Mouse (Mus musculus): ENCODE data around the gene Leo1. TPM values are rescaled to one million over a fixed set of nuclear protein-coding genes. Genes with fewer than 3 reads are reported as not detected.

The Leo1 gene
- total RNA-seq, 1 experiment = 66.2 TPM

- Histone ChIP-seq H3K9ac (ENCODE audit: insufficient read depth, low read depth, low read length, poor library complexity, severe bottlenecking) (peak overlapping the region; percentile 85), H3K27ac (ENCODE audit: insufficient read depth, low read depth, low read length, poor library complexity, severe bottlenecking) (peak overlapping the region; percentile 41; the same call in 1 of the 2 replicates)
- DNase-seq (ENCODE audit: low read depth, low spot score) = peak; percentile 89
Measured at GRCm38 (mm10) chr9:75468297-75468696, 27.0 kb downstream of the Leo1 start.

DNA sequence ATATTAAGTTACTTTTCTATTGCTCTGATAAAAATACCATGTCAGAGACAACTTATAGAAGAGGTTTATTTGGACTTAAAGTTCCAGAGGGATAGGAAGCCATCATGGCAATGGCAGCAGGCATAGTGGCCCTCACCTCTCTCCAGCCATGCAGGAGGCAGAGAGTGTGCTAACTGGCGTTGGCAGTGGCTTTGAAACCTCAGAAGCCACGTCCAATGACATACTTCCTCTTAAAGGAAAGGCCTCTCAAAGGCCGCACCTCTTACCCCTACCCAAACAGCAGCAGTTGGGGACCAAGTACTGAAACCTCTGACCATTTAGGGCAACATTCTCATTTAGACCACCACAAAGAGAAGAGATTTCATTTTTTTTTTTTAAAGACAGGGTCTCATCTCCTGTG, 35.9 kb downstream of the Leo1 start:
- Histone ChIP-seq H3K9me3 (ENCODE audit: control insufficient read depth, insufficient read depth, low read depth, low read length) (no peaks in the 10 kb centered on the region), H3K4me1 (ENCODE audit: control insufficient read depth in 2 of 2, insufficient read depth in 2 of 2, low read length in 2 of 2, poor library complexity in 1 of 2) (peaks cover 0 to 6% of the 10 kb centered on the region in 2 experiments; a peak in 2 of 4 replicates), H3K4me3 (ENCODE audit: insufficient read depth in 1 of 2, low read depth in 1 of 2, low read length in 2 of 2, poor library complexity in 1 of 2, severe bottlenecking in 1 of 2) (no peak overlapping the region), H3K36me3 (ENCODE audit: control insufficient read depth, insufficient read depth, low read length, poor library complexity, severe bottlenecking) (peaks cover 3% of the 10 kb centered on the region; the same call in 1 of the 2 replicates), H3K27ac (ENCODE audit: insufficient read depth, low read depth, low read length, poor library complexity, severe bottlenecking) (no peak overlapping the region), H3K9ac (ENCODE audit: insufficient read depth, low read depth, low read length, poor library complexity, severe bottlenecking) (no peak overlapping the region)
- TF ChIP-seq ZNF384 (IDR thresholded peaks at IDR 0.05; ENCODE audit: low read depth, low read length) (no peak), MAFK (IDR thresholded peaks at IDR 0.05; ENCODE audit: insufficient read depth, low read depth, low read length) (no peak), HCFC1 (IDR thresholded peaks at IDR 0.05; ENCODE audit: borderline replicate concordance, insufficient read depth, low read length) (no peak), ZC3H11A (IDR thresholded peaks at IDR 0.05; ENCODE audit: borderline replicate concordance, low read depth, low read length) (no peak), CHD2 (IDR thresholded peaks at IDR 0.05; ENCODE audit: low read depth, low read length) (no peak)
- DNase-seq (ENCODE audit: low read depth, low spot score) = no peak
- in situ Hi-C loops (cut with MboI; ENCODE audit: low sequenced_read_pairs in 2 of 2, unreplicated experiment in 2 of 2) = no loop called here

More at GRCm38 (mm10) chr9:75468297-75468696, 27.0 kb downstream of the Leo1 start:
- H3K4me3 ChIP-seq (ENCODE audit: insufficient read depth in 1 of 2, low read depth in 1 of 2, low read length in 2 of 2, poor library complexity in 1 of 2, severe bottlenecking in 1 of 2) = peak overlapping the region; percentile 66 to 82
- H3K9me3 ChIP-seq (ENCODE audit: control insufficient read depth, insufficient read depth, low read depth, low read length) = no peaks in the 10 kb centered on the region
- peaks cover 19% of the 10 kb centered on the region for H3K36me3 ChIP-seq (ENCODE audit: control insufficient read depth, insufficient read depth, low read length, poor library complexity, severe bottlenecking)
- TF ChIP-seq HCFC1 (IDR thresholded peaks at IDR 0.05; ENCODE audit: borderline replicate concordance, insufficient read depth, low read length) (peak; percentile 83; the same call in 1 of the 2 replicates), ZNF384 (IDR thresholded peaks at IDR 0.05; ENCODE audit: low read depth, low read length) (no peak)
- in situ Hi-C loops (cut with MboI; ENCODE audit: low sequenced_read_pairs in 2 of 2, unreplicated experiment in 2 of 2) = no loop called here
- peaks cover 4 to 12% of the 10 kb centered on the region in 2 experiments for H3K4me1 ChIP-seq (ENCODE audit: control insufficient read depth in 2 of 2, insufficient read depth in 2 of 2, low read length in 2 of 2, poor library complexity in 1 of 2)

DNA sequence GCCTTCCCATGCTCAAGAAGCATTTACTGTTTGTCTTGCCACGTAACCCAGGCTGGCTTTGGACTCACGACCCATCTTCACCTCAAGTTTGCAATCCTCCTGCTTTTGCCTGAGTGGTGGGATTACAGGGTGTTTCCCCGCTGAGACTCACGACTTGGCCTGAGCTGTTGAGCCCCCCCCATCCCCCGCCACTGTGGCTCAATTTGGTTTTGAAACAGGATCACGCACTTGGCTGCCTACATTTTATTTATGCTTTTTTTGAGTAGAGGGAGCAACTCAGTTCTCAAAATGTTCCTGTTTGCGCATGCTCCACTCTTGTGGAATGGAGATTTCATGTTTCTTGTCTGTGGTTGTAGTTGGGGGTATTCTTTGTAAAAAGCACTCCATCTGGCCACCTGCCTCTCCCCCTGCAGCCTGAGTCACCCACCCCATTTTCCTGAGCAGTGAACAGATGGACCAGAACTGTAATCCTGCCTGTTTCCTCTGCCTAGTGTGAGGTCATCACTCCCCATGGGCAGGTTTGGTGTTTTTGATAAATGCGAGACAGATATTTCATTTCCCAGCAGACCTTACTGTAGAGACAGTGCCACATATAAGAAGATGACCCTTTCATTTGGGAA, 37.9 kb downstream of the Leo1 start:
- no peaks in the 10 kb centered on the region for H3K9me3 ChIP-seq (ENCODE audit: control insufficient read depth, insufficient read depth, low read depth, low read length)
- no peak for DNase-seq (ENCODE audit: low read depth, low spot score)
- TF ChIP-seq HCFC1 (IDR thresholded peaks at IDR 0.05; ENCODE audit: borderline replicate concordance, insufficient read depth, low read length) = no peak
- no peak for TF ChIP-seq ZC3H11A (IDR thresholded peaks at IDR 0.05; ENCODE audit: borderline replicate concordance, low read depth, low read length)
- TF ChIP-seq CHD2 (IDR thresholded peaks at IDR 0.05; ENCODE audit: low read depth, low read length) = no peak
- no peak for TF ChIP-seq MAFK (IDR thresholded peaks at IDR 0.05; ENCODE audit: insufficient read depth, low read depth, low read length)
- TF ChIP-seq ZNF384 (IDR thresholded peaks at IDR 0.05; ENCODE audit: low read depth, low read length) = no peak
- H3K9ac ChIP-seq (ENCODE audit: insufficient read depth, low read depth, low read length, poor library complexity, severe bottlenecking) = no peak overlapping the region
- peaks cover 0 to 6% of the 10 kb centered on the region in 2 experiments; a peak in 2 of 4 replicates for H3K4me1 ChIP-seq (ENCODE audit: control insufficient read depth in 2 of 2, insufficient read depth in 2 of 2, low read length in 2 of 2, poor library complexity in 1 of 2)
- H3K36me3 ChIP-seq (ENCODE audit: control insufficient read depth, insufficient read depth, low read length, poor library complexity, severe bottlenecking) = peaks cover 3% of the 10 kb centered on the region; the same call in 1 of the 2 replicates
- no peak overlapping the region for H3K4me3 ChIP-seq (ENCODE audit: insufficient read depth in 1 of 2, low read depth in 1 of 2, low read length in 2 of 2, poor library complexity in 1 of 2, severe bottlenecking in 1 of 2)
- in situ Hi-C loops (cut with MboI; ENCODE audit: low sequenced_read_pairs in 2 of 2, unreplicated experiment in 2 of 2) = no loop called here
- no peak overlapping the region for H3K27ac ChIP-seq (ENCODE audit: insufficient read depth, low read depth, low read length, poor library complexity, severe bottlenecking)

GRCm38 (mm10) chr9:75480536-75481075, 39.3 kb downstream of the Leo1 start:
- Histone ChIP-seq H3K27ac (ENCODE audit: insufficient read depth, low read depth, low read length, poor library complexity, severe bottlenecking) (no peak overlapping the region), H3K4me3 (ENCODE audit: insufficient read depth in 1 of 2, low read depth in 1 of 2, low read length in 2 of 2, poor library complexity in 1 of 2, severe bottlenecking in 1 of 2) (no peak overlapping the region), H3K4me1 (ENCODE audit: control insufficient read depth in 2 of 2, insufficient read depth in 2 of 2, low read length in 2 of 2, poor library complexity in 1 of 2) (peaks cover 0 to 6% of the 10 kb centered on the region in 2 experiments; a peak in 2 of 4 replicates), H3K9ac (ENCODE audit: insufficient read depth, low read depth, low read length, poor library complexity, severe bottlenecking) (no peak overlapping the region), H3K36me3 (ENCODE audit: control insufficient read depth, insufficient read depth, low read length, poor library complexity, severe bottlenecking) (peaks cover 3% of the 10 kb centered on the region; the same call in 1 of the 2 replicates), H3K9me3 (ENCODE audit: control insufficient read depth, insufficient read depth, low read depth, low read length) (no peaks in the 10 kb centered on the region)
- TF ChIP-seq MAFK (IDR thresholded peaks at IDR 0.05; ENCODE audit: insufficient read depth, low read depth, low read length) = no peak
- TF ChIP-seq CHD2 (IDR thresholded peaks at IDR 0.05; ENCODE audit: low read depth, low read length) = no peak
- TF ChIP-seq ZC3H11A (IDR thresholded peaks at IDR 0.05; ENCODE audit: borderline replicate concordance, low read depth, low read length) = no peak
- no peak for TF ChIP-seq HCFC1 (IDR thresholded peaks at IDR 0.05; ENCODE audit: borderline replicate concordance, insufficient read depth, low read length)
- no peak for TF ChIP-seq ZNF384 (IDR thresholded peaks at IDR 0.05; ENCODE audit: low read depth, low read length)
- in situ Hi-C loops (cut with MboI; ENCODE audit: low sequenced_read_pairs in 2 of 2, unreplicated experiment in 2 of 2) = no loop called here
- DNase-seq (ENCODE audit: low read depth, low spot score) = no peak
